Mouse (Mus musculus) kidney, postnatal 14 days (tissue): ENCODE measurements at regions not wholly inside any gene's neighbourhood (a gene's known extent, or its start where the extent isn't known, plus 50 kb on each side); places are given as distances from the start of the nearest gene placed in this dataset.

Experiments
- DNase-seq: peaks from one replicate; pipeline ENCODE4 v3.0.0; 2022; ENCODE audit warnings: mixed read lengths

GRCm38 (mm10) chr6:93248973-93249372, 305.7 kb upstream of the Adamts9 start:
- no peak for DNase-seq

GRCm38 (mm10) chr6:93246498-93247242, 303.4 kb upstream of the Adamts9 start:
- DNase-seq = no peak

DNA sequence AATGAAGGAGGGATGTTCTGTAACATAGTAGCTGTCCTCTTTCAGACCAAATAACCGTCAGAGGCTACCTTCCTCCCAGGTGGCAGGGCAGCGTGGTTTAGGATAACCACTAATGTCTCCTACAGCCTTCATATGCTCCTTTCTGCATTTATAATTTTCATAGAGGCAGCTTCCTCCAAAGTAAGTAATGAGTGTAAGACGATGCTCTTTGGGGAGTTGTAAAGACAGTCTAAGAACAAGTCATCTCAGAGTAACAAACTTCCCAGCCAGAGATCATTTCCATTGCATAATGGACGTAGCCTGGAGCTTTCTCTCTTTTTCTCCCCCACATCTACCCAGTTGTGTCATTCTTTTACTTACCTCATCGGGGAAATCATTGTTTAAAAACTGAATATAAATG, 292.3 kb upstream of the Adamts9 start:
- DNase-seq = no peak

DNA sequence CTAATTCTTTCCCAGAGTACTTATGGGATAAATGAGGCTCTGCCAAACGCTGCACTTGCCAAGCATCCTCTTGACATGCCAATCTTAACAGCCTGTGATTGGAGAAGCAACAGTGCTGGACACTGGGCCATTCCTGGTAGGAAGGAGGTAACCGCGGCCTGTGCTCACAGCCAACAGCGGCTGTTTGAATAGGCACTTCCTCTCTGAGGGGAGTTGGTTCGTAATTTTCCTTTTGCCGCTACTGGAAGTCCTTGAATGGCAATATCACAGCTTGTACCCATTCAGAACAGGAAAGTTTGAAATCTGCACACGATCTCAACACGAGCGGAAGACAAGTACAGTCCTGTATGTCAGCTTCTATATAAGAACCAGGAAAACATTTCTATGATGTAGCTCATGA, 289.3 kb upstream of the Adamts9 start:
- peak; percentile 21 for DNase-seq

GRCm38 (mm10) chr6:93230450-93230849, 287.2 kb upstream of the Adamts9 start:
- DNase-seq = no peak

DNA sequence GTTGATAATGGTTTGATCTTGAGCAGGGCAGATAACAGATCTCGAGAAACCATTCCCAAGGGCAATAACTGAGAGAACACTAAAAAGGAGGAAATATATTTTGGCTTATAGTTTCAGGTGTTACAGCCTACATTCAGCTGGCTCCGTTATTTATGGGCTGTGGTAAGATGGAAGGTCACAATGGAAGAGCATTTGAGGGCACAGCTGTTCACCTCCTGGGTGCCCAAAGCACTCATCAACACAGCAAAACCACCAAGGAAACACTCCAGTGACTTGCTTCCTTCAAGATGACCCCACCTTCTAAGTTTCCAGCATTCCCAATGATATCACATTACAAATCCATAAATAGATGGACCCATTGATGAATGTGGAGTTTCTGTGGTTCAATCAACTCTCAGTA, 286.0 kb upstream of the Adamts9 start:
- DNase-seq = no peak

- DNase-seq = peak; percentile 67
These were observed 280.6 kb upstream of the Adamts9 start for GRCm38 (mm10) chr6:93223610-93224550.

DNA sequence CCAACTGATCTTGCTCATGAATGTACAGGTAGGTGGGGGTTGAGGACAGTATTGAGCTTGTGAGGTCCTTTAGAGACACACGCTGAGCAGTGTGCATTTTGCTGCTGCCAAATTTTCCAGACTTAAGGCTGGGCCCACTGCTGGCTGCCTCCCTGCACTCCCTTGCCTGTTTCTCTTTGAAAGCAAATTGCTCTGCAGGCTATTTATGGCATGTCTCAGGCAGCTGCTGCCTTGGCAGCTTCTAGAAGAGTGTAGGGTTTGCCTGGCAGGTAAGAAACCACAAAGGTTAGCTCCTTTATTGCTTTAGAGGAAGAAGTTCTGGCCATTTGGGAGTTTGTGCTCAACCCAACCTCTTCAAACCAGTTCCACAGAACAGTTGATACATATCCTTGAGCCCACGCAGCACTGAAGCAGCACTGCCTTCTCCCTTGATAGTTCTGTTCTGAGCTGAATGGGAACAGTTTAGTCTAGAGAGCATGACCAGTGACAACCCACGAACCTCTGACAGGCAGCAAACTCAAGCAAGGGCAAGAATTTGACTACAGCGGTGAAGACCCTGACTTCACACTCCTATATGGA, 274.8 kb upstream of the Adamts9 start:
- no peak for DNase-seq

DNA sequence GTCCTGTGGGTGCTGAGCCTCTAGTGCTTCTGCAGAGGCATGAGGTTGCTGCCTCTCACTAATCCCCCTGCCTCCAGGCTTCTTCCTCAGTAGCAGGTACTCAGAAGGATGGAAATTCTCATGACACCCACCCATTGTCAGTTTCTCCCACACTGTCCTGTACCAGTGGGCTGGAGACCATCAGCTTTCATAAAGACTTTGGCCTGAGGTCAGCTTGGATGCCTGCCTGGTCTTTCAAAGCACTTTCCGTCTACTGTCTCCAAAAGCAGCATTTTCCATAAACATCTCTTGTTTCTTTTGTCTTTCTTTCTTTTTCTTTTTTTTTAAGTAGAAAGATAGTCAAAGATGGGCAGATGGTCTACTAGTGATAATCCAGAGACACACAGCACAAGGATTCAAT, 257.6 kb upstream of the Adamts9 start:
- no peak for DNase-seq

GRCm38 (mm10) chr6:93194741-93195140, 251.4 kb upstream of the Adamts9 start:
- peak; percentile 25 for DNase-seq

- DNase-seq = no peak
These were observed 249.7 kb upstream of the Adamts9 start for GRCm38 (mm10) chr6:93192980-93193379.

DNA sequence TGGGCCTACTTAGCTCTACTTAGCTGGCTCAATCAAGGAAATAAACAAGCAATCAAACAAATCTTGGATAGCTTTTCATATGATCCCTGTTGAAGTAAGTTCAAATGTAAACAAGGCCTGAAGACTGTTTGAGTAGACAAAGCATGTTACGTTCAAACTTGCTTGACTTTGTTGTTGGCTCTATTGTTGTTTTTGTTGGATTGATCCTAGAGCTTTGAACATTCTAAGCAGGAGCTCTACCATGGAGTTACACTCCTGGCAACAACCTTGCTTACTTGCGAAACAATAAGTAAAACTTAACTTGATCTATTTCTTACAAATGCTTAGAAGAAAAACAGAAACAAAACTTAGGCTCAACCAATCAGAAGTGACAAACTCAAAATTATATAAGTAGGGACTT, 247.7 kb upstream of the Adamts9 start:
- no peak for DNase-seq

GRCm38 (mm10) chr6:93168526-93168925, 225.2 kb upstream of the Adamts9 start:
- peak; percentile 17 for DNase-seq

DNA sequence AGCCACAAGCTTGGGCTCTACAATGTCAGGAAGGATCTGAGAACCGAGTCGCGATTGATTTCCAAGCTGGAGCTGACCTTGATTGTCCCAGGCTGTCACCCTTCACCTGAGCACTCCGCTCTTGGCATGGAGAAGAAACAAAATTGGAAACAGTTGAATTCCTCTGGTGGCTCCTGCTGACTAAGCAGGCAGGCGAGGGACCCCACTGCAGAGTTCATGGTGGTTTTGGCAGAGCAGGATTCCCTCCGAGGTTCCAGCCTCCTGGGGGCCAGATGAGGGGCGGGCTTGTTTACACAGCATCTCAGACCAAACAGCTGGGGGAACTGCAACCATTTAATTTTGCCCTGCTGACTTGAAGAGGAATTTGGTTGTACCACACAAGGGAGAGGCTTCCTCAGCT, 224.0 kb upstream of the Adamts9 start:
- peak; percentile 50 for DNase-seq

GRCm38 (mm10) chr6:93165942-93166341, 222.7 kb upstream of the Adamts9 start:
- DNase-seq = no peak

- DNase-seq = peak; percentile 42
These were observed 209.3 kb upstream of the Adamts9 start for GRCm38 (mm10) chr6:93152431-93153208.

GRCm38 (mm10) chr6:93150531-93150930, 207.2 kb upstream of the Adamts9 start:
- peak; percentile 40 for DNase-seq

DNA sequence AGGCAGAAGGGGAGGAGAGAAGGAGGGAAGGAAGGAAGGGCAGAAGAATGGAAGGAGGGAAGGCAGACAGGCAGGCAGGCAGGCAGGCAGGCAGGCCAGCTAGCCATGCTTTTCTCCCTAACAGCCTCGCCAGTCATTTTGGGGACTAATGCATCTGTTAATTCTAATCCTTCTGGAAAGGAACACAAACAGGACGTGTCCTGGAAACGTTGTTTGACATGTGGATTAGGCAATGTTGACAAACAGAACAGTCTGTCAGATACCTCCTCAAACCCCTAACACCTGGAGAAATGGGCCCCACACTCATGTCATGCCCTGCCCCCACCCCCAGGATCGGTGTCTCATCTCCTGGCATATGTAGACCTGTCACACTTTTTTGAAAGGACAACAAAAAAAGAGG, 206.7 kb upstream of the Adamts9 start:
- no peak for DNase-seq

- DNase-seq = peak; percentile 2
These were observed 197.0 kb upstream of the Adamts9 start for GRCm38 (mm10) chr6:93140331-93140731.

DNA sequence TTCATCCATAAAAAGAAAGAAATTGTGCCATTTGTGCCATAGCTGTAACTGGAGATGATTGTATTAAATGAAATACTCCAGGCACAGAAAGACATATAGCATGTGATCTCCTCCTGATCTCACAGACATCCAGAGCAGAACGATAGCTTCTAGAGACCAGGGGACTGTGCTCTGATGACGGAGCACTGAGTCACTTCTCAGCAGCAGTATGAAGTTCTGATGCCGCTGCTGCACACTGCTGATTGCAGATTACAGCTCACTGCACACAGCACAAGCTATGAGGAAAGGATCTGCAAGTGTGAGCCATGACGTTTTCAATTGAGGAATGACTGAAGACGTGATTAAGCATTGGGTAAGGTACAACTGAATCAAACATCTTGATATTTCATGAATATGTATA, 190.6 kb upstream of the Adamts9 start:
- no peak for DNase-seq

DNA sequence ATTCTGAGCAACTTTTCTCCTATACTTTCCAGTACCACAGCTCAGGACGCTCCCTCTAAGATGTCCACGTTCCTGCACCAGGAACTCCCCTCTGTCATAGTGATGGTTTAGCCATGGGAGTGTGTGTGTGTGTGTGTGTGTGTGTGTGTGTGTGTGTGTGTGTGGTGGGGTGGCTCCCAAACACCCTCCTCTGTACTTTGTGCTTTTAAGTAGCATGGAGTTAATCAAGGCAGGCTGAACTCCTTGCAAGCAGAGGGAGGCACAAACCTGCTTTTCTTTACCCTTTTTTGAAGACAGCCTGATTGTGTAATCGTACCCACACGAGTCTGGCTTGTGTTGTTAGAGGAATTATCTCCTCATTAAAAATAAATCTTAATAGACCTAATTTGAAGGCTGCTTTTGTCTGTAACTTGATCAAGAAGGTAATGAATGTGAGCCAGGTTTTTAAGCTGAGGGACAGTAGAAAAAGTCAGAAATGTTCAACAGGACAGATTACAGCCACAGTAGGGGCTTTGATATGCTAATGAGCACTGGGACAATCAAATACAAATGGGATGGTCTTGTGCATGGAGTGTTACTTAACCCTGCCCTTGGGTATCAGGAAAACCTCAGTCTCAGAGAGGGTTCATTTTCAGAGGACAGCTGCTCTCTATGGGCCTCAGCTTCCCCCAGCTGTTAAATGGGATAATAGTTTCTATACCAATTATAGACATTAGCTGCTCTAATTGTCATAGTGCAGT, 187.8 kb upstream of the Adamts9 start:
- no peak for DNase-seq

DNA sequence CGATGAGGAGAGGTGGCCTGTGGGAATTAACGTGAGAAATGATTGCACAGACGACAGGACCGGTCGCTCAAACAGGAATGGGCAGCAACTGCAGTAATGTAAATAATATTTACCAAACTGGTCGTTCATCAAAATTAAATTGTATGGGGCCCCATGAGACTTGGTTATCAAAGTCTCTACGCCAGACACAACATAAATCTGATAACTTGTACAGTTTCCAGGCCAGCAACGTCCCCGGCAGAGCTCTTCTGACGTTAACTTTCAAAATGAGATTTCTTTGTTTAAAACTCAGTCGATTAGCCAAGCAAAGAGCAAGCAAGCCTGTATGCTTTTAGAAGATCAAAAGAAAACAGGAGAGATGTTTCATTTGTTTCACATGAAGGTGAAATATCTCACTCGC, 176.2 kb upstream of the Adamts9 start:
- DNase-seq = no peak
